Mouse (Mus musculus) G1E (cell line): ENCODE data around the gene Phpt1.

Experiments
- CTCF ChIP-seq: IDR thresholded peaks from 2 replicates; pipeline ENCODE4 v1.5.1; 2012; ENCODE audit warnings: low read depth, low read length, inconsistent platforms, mixed read lengths
- GATA1 ChIP-seq: IDR thresholded peaks from 2 replicates; pipeline ENCODE4 v1.6.1; 2012; ENCODE audit warnings: borderline replicate concordance, low read length, inconsistent platforms, mixed read lengths
- TAL1 ChIP-seq: conservative IDR thresholded peaks from 2 replicates; pipeline ENCODE4 v1.6.1; 2012; ENCODE audit warnings: low read depth, low read length, inconsistent platforms, mixed read lengths

GRCm38 (mm10) chr2:25558774-25559173, 16.2 kb downstream of the Phpt1 start:
- TF ChIP-seq CTCF (no peak), TAL1 (no peak), GATA1 (no peak)
